Mouse (Mus musculus): ENCODE measurements around the gene Tecpr2. TPM values are rescaled to one million over a fixed set of nuclear protein-coding genes. Genes with fewer than 3 reads are reported as not detected.
A peak's percentile ranks its signal among the peaks of the same experiment; 100 is the strongest.

The Tecpr2 gene
- polyA plus RNA-seq, 1 experiment = 20.2 TPM

GRCm38 (mm10) chr12:110935983-110936620 is 47.0 kb downstream of the Tecpr2 start:
- peak; percentile 92 for DNase-seq
- 48% methylated on average over 9 of the region's 9 CpGs for WGBS
- no peak overlapping the region for H3K4me3 ChIP-seq (replicated peaks; ENCODE audit: insufficient read depth, low read depth, low read length)
- no peak overlapping the region for H3K27ac ChIP-seq (ENCODE audit: insufficient read depth, low read length)
- no peaks in the 10 kb centered on the region for H3K27me3 ChIP-seq (ENCODE audit: control insufficient read depth, insufficient read depth, low read length)
- TF ChIP-seq CTCF (IDR thresholded peaks at IDR 0.05; ENCODE audit: borderline replicate concordance, insufficient read depth, low read depth, low read length) (peak; percentile 99), POLR2A (IDR thresholded peaks at IDR 0.05; ENCODE audit: borderline replicate concordance, insufficient read depth, low read length) (no peak)
- H3K4me1 ChIP-seq (ENCODE audit: control insufficient read depth, insufficient read depth, low read length) = peaks cover 10% of the 10 kb centered on the region

GRCm38 (mm10) chr12:110937496-110937895 is 48.4 kb downstream of the Tecpr2 start:
- H3K4me1 ChIP-seq (ENCODE audit: control insufficient read depth, insufficient read depth, low read length) = peaks cover 11% of the 10 kb centered on the region
- no peaks in the 10 kb centered on the region for H3K27me3 ChIP-seq (ENCODE audit: control insufficient read depth, insufficient read depth, low read length)
- DNase-seq = no peak
- WGBS = 76% methylated on average over 5 of the region's 5 CpGs
- no peak overlapping the region for H3K4me3 ChIP-seq (replicated peaks; ENCODE audit: insufficient read depth, low read depth, low read length)
- no peak overlapping the region for H3K27ac ChIP-seq (ENCODE audit: insufficient read depth, low read length)
- no peak for TF ChIP-seq POLR2A (IDR thresholded peaks at IDR 0.05; ENCODE audit: borderline replicate concordance, insufficient read depth, low read length)
- TF ChIP-seq CTCF (IDR thresholded peaks at IDR 0.05; ENCODE audit: borderline replicate concordance, insufficient read depth, low read depth, low read length) = no peak

- no peak overlapping the region for H3K27ac ChIP-seq (ENCODE audit: insufficient read depth, low read length)
- 98% methylated on average over 5 of the region's 5 CpGs for WGBS
- TF ChIP-seq CTCF (IDR thresholded peaks at IDR 0.05; ENCODE audit: borderline replicate concordance, insufficient read depth, low read depth, low read length) (no peak), POLR2A (IDR thresholded peaks at IDR 0.05; ENCODE audit: borderline replicate concordance, insufficient read depth, low read length) (no peak)
- DNase-seq = no peak
- peaks cover 11% of the 10 kb centered on the region for H3K4me1 ChIP-seq (ENCODE audit: control insufficient read depth, insufficient read depth, low read length)
- H3K4me3 ChIP-seq (replicated peaks; ENCODE audit: insufficient read depth, low read depth, low read length) = no peak overlapping the region
- H3K27me3 ChIP-seq (ENCODE audit: control insufficient read depth, insufficient read depth, low read length) = no peaks in the 10 kb centered on the region
Observed at GRCm38 (mm10) chr12:110939385-110939784, 50.3 kb downstream of the Tecpr2 start.

- H3K4me1 ChIP-seq (ENCODE audit: control insufficient read depth, insufficient read depth, low read length) = peaks cover 11% of the 10 kb centered on the region
- TF ChIP-seq POLR2A (IDR thresholded peaks at IDR 0.05; ENCODE audit: borderline replicate concordance, insufficient read depth, low read length) = no peak
- TF ChIP-seq CTCF (IDR thresholded peaks at IDR 0.05; ENCODE audit: borderline replicate concordance, insufficient read depth, low read depth, low read length) = no peak
- 25% methylated on average over 3 of the region's 3 CpGs for WGBS
- no peak overlapping the region for H3K27ac ChIP-seq (ENCODE audit: insufficient read depth, low read length)
- no peak overlapping the region for H3K4me3 ChIP-seq (replicated peaks; ENCODE audit: insufficient read depth, low read depth, low read length)
- DNase-seq = peak in 1 of 2 experiments; percentile 44
- no peaks in the 10 kb centered on the region for H3K27me3 ChIP-seq (ENCODE audit: control insufficient read depth, insufficient read depth, low read length)
Observed at GRCm38 (mm10) chr12:110940869-110941268, 51.8 kb downstream of the Tecpr2 start.

GRCm38 (mm10) chr12:110946216-110946615 is 57.2 kb downstream of the Tecpr2 start:
- 86% methylated on average over 7 of the region's 7 CpGs for WGBS
- Histone ChIP-seq H3K4me3 (replicated peaks; ENCODE audit: insufficient read depth, low read depth, low read length) (no peak overlapping the region), H3K4me1 (ENCODE audit: control insufficient read depth, insufficient read depth, low read length) (peaks cover 18% of the 10 kb centered on the region), H3K27me3 (ENCODE audit: control insufficient read depth, insufficient read depth, low read length) (no peaks in the 10 kb centered on the region), H3K27ac (ENCODE audit: insufficient read depth, low read length) (no peak overlapping the region)
- DNase-seq = no peak
- no peak for TF ChIP-seq POLR2A (IDR thresholded peaks at IDR 0.05; ENCODE audit: borderline replicate concordance, insufficient read depth, low read length)
- no peak for TF ChIP-seq CTCF (IDR thresholded peaks at IDR 0.05; ENCODE audit: borderline replicate concordance, insufficient read depth, low read depth, low read length)

GRCm38 (mm10) chr12:110948082-110948909 is 59.2 kb downstream of the Tecpr2 start:
- 94% methylated on average over 6 of the region's 6 CpGs for WGBS
- TF ChIP-seq CTCF (IDR thresholded peaks at IDR 0.05; ENCODE audit: borderline replicate concordance, insufficient read depth, low read depth, low read length) (no peak), POLR2A (IDR thresholded peaks at IDR 0.05; ENCODE audit: borderline replicate concordance, insufficient read depth, low read length) (no peak)
- Histone ChIP-seq H3K4me1 (ENCODE audit: control insufficient read depth, insufficient read depth, low read length) (peaks cover 21% of the 10 kb centered on the region), H3K27ac (ENCODE audit: insufficient read depth, low read length) (peak overlapping the region; percentile 59; the same call in 1 of the 2 replicates), H3K27me3 (ENCODE audit: control insufficient read depth, insufficient read depth, low read length) (no peaks in the 10 kb centered on the region), H3K4me3 (replicated peaks; ENCODE audit: insufficient read depth, low read depth, low read length) (no peak overlapping the region)
- no peak for DNase-seq

GRCm38 (mm10) chr12:110948910-110949201 is 59.8 kb downstream of the Tecpr2 start:
- no peaks in the 10 kb centered on the region for H3K27me3 ChIP-seq (ENCODE audit: control insufficient read depth, insufficient read depth, low read length)
- no peak for TF ChIP-seq POLR2A (IDR thresholded peaks at IDR 0.05; ENCODE audit: borderline replicate concordance, insufficient read depth, low read length)
- no peak for TF ChIP-seq CTCF (IDR thresholded peaks at IDR 0.05; ENCODE audit: borderline replicate concordance, insufficient read depth, low read depth, low read length)
- peak overlapping the region; percentile 59 for H3K27ac ChIP-seq (ENCODE audit: insufficient read depth, low read length)
- H3K4me3 ChIP-seq (replicated peaks; ENCODE audit: insufficient read depth, low read depth, low read length) = no peak overlapping the region
- H3K4me1 ChIP-seq (ENCODE audit: control insufficient read depth, insufficient read depth, low read length) = peaks cover 27% of the 10 kb centered on the region
- DNase-seq = no peak
- 34% methylated on average over 3 of the region's 3 CpGs for WGBS

GRCm38 (mm10) chr12:110949410-110949809 is 60.3 kb downstream of the Tecpr2 start:
- peak; percentile 56 to 83 for DNase-seq
- 59% methylated on average over 1 of the region's 1 CpGs for WGBS
- H3K27me3 ChIP-seq (ENCODE audit: control insufficient read depth, insufficient read depth, low read length) = no peaks in the 10 kb centered on the region
- H3K4me1 ChIP-seq (ENCODE audit: control insufficient read depth, insufficient read depth, low read length) = peaks cover 31% of the 10 kb centered on the region
- peak overlapping the region; percentile 59 for H3K27ac ChIP-seq (ENCODE audit: insufficient read depth, low read length)
- no peak overlapping the region for H3K4me3 ChIP-seq (replicated peaks; ENCODE audit: insufficient read depth, low read depth, low read length)
- TF ChIP-seq POLR2A (IDR thresholded peaks at IDR 0.05; ENCODE audit: borderline replicate concordance, insufficient read depth, low read length) (no peak), CTCF (IDR thresholded peaks at IDR 0.05; ENCODE audit: borderline replicate concordance, insufficient read depth, low read depth, low read length) (no peak)
